Mouse (Mus musculus): ENCODE measurements at regions not wholly inside any gene's neighbourhood (a gene's known extent, or its start where the extent isn't known, plus 50 kb on each side); places are given as distances from the start of the nearest gene placed in this dataset.

DNA sequence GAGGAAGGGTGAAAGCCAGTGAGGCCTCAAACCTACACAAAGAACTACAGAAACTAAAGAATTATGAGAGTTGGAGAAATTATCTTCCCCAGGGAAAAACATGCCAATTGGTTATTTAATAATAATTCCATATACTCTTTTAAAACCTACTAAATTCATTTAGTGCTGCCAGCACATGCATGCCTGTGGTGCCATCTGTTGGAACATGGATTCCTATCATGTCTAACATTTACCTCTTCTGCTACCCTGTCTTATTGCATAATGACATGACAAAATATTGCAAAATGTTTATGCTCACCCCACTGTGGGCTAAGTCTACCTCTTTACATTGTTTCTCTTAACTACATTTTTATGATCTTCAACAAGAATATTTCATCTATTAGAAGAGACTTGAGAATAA, 178.7 kb upstream of the 4933412E24Rik start:
- no peaks in the 10 kb centered on the region for H3K27me3 ChIP-seq (replicated peaks)
- H3K4me3 ChIP-seq (replicated peaks in 1 of 3; ENCODE audit: low read depth in 2 of 3, low read length in 2 of 3, poor library complexity in 1 of 3): no peak overlapping the region
- H3K9ac ChIP-seq (ENCODE audit: insufficient read depth, low read depth): no peak overlapping the region
- no peaks in the 10 kb centered on the region for H3K36me3 ChIP-seq (replicated peaks in 1 of 2; ENCODE audit: control insufficient read depth in 1 of 2, insufficient read depth in 1 of 2, low read length in 1 of 2)
- H3K4me1 ChIP-seq (ENCODE audit: control insufficient read depth in 1 of 2, insufficient read depth in 2 of 2): no peaks in the 10 kb centered on the region
- dilution Hi-C loops (cut with MboI; ENCODE audit: extremely low pct_ligation_motif_present, extremely low pct_unique_long_range_greater_than_20kb, low sequenced_read_pairs) (no loop called here), in situ Hi-C loops (cut with MboI; ENCODE audit: low pct_ligation_motif_present, low pct_unique_long_range_greater_than_20kb, low sequenced_read_pairs) (no loop called here)
- no peaks in the 10 kb centered on the region for H3K79me2 ChIP-seq (replicated peaks; ENCODE audit: control insufficient read depth, extremely low read depth, insufficient read depth, poor library complexity, severe bottlenecking)
- no peak for DNase-seq (ENCODE audit: extremely low read depth)
- TF ChIP-seq SMC3 (IDR thresholded peaks at IDR 0.05; ENCODE audit: low read depth, low read length) (peak; percentile 41), CHD1 (IDR thresholded peaks at IDR 0.05; ENCODE audit: low read depth, low read length) (no peak), RAD21 (IDR thresholded peaks at IDR 0.05; ENCODE audit: low read depth, low read length) (peak; percentile 64), CTCF (conservative IDR thresholded peaks at IDR 0.05 in 1 of 2, IDR thresholded peaks at IDR 0.05 in 1 of 2; ENCODE audit: low read depth in 2 of 2, low read length in 2 of 2) (peak in 1 of 2 experiments; percentile 56; a peak in 2 of 4 replicates), ETS1 (conservative IDR thresholded peaks at IDR 0.05; ENCODE audit: low read depth, low read length) (no peak)
- no peaks in the 10 kb centered on the region for H3K9me3 ChIP-seq (replicated peaks; ENCODE audit: low read length)
- H3K4me2 ChIP-seq (ENCODE audit: insufficient read depth, low read depth, poor library complexity, severe bottlenecking): no peak overlapping the region
- H3K27ac ChIP-seq (ENCODE audit: insufficient read depth, low read depth): no peak overlapping the region

GRCm38 (mm10) chr15:60193157-60193556, 176.7 kb upstream of the 4933412E24Rik start:
- no peak for TF ChIP-seq GABPA (IDR thresholded peaks at IDR 0.05; ENCODE audit: insufficient replicate concordance, low read depth, low read length)
- H3K4me3 ChIP-seq (replicated peaks in 1 of 3; ENCODE audit: low read depth in 2 of 3, low read length in 2 of 3, poor library complexity in 1 of 3): no peak overlapping the region
- H3K9ac ChIP-seq (ENCODE audit: insufficient read depth, low read depth): no peak overlapping the region
- dilution Hi-C loops (cut with MboI; ENCODE audit: extremely low pct_ligation_motif_present, extremely low pct_unique_long_range_greater_than_20kb, low sequenced_read_pairs): no loop called here
- no peak for DNase-seq (ENCODE audit: extremely low read depth)
- no peaks in the 10 kb centered on the region for H3K27me3 ChIP-seq (replicated peaks)
- no peak overlapping the region for H3K4me2 ChIP-seq (ENCODE audit: insufficient read depth, low read depth, poor library complexity, severe bottlenecking)
- H3K9me3 ChIP-seq (replicated peaks; ENCODE audit: low read length): no peaks in the 10 kb centered on the region
- H3K4me1 ChIP-seq (ENCODE audit: control insufficient read depth in 1 of 2, insufficient read depth in 2 of 2): peaks cover 0 to 1% of the 10 kb centered on the region in 2 experiments; a peak in 2 of 4 replicates
- H3K27ac ChIP-seq (ENCODE audit: insufficient read depth, low read depth): no peak overlapping the region
- H3K79me2 ChIP-seq (replicated peaks; ENCODE audit: control insufficient read depth, extremely low read depth, insufficient read depth, poor library complexity, severe bottlenecking): no peaks in the 10 kb centered on the region
- in situ Hi-C loops (cut with MboI; ENCODE audit: low pct_ligation_motif_present, low pct_unique_long_range_greater_than_20kb, low sequenced_read_pairs): no loop called here
- no peaks in the 10 kb centered on the region for H3K36me3 ChIP-seq (replicated peaks in 1 of 2; ENCODE audit: control insufficient read depth in 1 of 2, insufficient read depth in 1 of 2, low read length in 1 of 2)

DNA sequence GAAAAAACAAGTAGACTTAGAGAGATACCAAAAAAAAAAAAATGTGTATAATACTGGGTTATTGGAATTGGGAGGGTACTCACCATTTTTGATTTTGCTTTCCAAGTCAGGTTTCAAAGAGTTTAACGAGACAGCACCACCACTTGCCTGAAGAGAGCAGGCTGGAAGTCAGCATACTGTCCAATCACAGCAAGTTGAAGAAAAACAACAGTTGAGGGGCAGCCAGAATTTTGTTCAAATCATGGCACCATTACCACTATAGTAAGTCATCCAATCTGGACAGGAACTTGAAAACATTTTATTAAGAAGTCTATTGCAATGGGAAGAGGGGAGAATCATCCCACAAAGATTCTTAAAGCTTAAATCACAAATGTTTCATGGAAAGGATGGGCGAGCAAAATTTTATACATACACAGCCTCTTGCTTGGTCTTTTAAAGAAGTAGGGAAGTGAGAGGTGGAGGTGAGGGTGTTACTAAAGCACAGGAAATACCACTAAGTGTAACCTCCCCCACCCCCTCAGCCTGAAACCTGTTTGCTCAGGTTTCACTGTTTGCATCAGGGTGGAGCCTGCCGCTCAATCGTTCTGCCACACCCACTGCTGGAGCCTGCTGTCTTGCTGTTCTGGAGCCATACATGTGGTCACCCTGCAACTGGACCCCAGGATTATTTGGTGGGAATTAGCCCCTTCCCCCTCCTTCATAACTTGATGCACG, 170.7 kb upstream of the 4933412E24Rik start:
- H3K27me3 ChIP-seq (replicated peaks): no peaks in the 10 kb centered on the region
- no peak overlapping the region for H3K9ac ChIP-seq (ENCODE audit: insufficient read depth, low read depth)
- H3K4me3 ChIP-seq (replicated peaks in 1 of 3; ENCODE audit: low read depth in 2 of 3, low read length in 2 of 3, poor library complexity in 1 of 3): no peak overlapping the region
- H3K27ac ChIP-seq (ENCODE audit: insufficient read depth, low read depth): no peak overlapping the region
- H3K36me3 ChIP-seq (replicated peaks in 1 of 2; ENCODE audit: control insufficient read depth in 1 of 2, insufficient read depth in 1 of 2, low read length in 1 of 2): no peaks in the 10 kb centered on the region
- no peaks in the 10 kb centered on the region for H3K79me2 ChIP-seq (replicated peaks; ENCODE audit: control insufficient read depth, extremely low read depth, insufficient read depth, poor library complexity, severe bottlenecking)
- peaks cover 0 to 14% of the 10 kb centered on the region in 2 experiments; a peak in 2 of 4 replicates for H3K4me1 ChIP-seq (ENCODE audit: control insufficient read depth in 1 of 2, insufficient read depth in 2 of 2)
- peak overlapping the region; percentile 88 for H3K4me2 ChIP-seq (ENCODE audit: insufficient read depth, low read depth, poor library complexity, severe bottlenecking)
- in situ Hi-C loops (cut with MboI; ENCODE audit: low pct_ligation_motif_present, low pct_unique_long_range_greater_than_20kb, low sequenced_read_pairs) (no loop called here), dilution Hi-C loops (cut with MboI; ENCODE audit: extremely low pct_ligation_motif_present, extremely low pct_unique_long_range_greater_than_20kb, low sequenced_read_pairs) (no loop called here)
- peak; percentile 32 for DNase-seq (ENCODE audit: extremely low read depth)
- TF ChIP-seq ELF1 (IDR thresholded peaks at IDR 0.05; ENCODE audit: low read depth, low read length): no peak
- TF ChIP-seq NRF1 (IDR thresholded peaks at IDR 0.05; ENCODE audit: low read depth, low read length): no peak
- TF ChIP-seq KAT2A (IDR thresholded peaks at IDR 0.05; ENCODE audit: insufficient replicate concordance, low read length): no peak
- no peak for TF ChIP-seq E2F4 (IDR thresholded peaks at IDR 0.05; ENCODE audit: insufficient replicate concordance, low read depth, low read length)
- TF ChIP-seq SIN3A (IDR thresholded peaks at IDR 0.05; ENCODE audit: low read length): no peak
- no peak for TF ChIP-seq RCOR1 (conservative IDR thresholded peaks at IDR 0.05; ENCODE audit: low read depth, low read length)
- TF ChIP-seq PAX5 (IDR thresholded peaks at IDR 0.05; ENCODE audit: low read length): no peak
- TF ChIP-seq POLR2AphosphoS2 (IDR thresholded peaks at IDR 0.05; ENCODE audit: low read depth, low read length): no peak
- no peak for TF ChIP-seq MAFK (IDR thresholded peaks at IDR 0.05; ENCODE audit: insufficient replicate concordance, low read length)
- TF ChIP-seq MAX (IDR thresholded peaks at IDR 0.05; ENCODE audit: low read length): no peak
- no peak for TF ChIP-seq USF2 (conservative IDR thresholded peaks at IDR 0.05; ENCODE audit: low read depth, low read length)
- TF ChIP-seq USF1 (IDR thresholded peaks at IDR 0.05; ENCODE audit: low read depth, low read length): no peak
- no peak for TF ChIP-seq CHD1 (IDR thresholded peaks at IDR 0.05; ENCODE audit: low read depth, low read length)
- TF ChIP-seq ZKSCAN1 (IDR thresholded peaks at IDR 0.05; ENCODE audit: borderline replicate concordance, low read depth, low read length): no peak
- TF ChIP-seq NELFE (IDR thresholded peaks at IDR 0.05; ENCODE audit: low read depth, low read length): no peak
- no peak for TF ChIP-seq CTCF (conservative IDR thresholded peaks at IDR 0.05 in 1 of 2, IDR thresholded peaks at IDR 0.05 in 1 of 2; ENCODE audit: low read depth in 2 of 2, low read length in 2 of 2)
- no peak for TF ChIP-seq IRF4 (IDR thresholded peaks at IDR 0.05; ENCODE audit: low read depth, low read length)
- TF ChIP-seq JUND (conservative IDR thresholded peaks at IDR 0.05; ENCODE audit: low read depth, low read length): no peak
- TF ChIP-seq SMC3 (IDR thresholded peaks at IDR 0.05; ENCODE audit: low read depth, low read length): no peak
- H3K9me3 ChIP-seq (replicated peaks; ENCODE audit: low read length): no peaks in the 10 kb centered on the region
